Mouse (Mus musculus): ENCODE results near the gene Kmt2d. TPM values are rescaled to one million over a fixed set of nuclear protein-coding genes. Genes with fewer than 3 reads are reported as not detected.
A peak's percentile ranks its signal among the peaks of the same experiment; 100 is the strongest.
"Not testable (repeated sequence)": the region's sequence is repeated elsewhere in the genome, so short reads cannot be mapped to it uniquely, and the experiment has no call there.

Gene Kmt2d
- total RNA-seq (2022) = 10 to 100 TPM; 77.8 to 96.0 (median 89.6) TPM

GRCm38 (mm10) chr15:98871070-98871915, at the start of gene Kmt2d:
TSS of gene Kmt2d (minus strand) at chr15:98871204.
- no peak for DNase-seq (ENCODE audit: low spot score in 2 of 2)

GRCm38 (mm10) chr15:98918499-98918895, 47.5 kb upstream of the Kmt2d start:
- DNase-seq (ENCODE audit: low spot score in 2 of 2) = not testable (repeated sequence)

GRCm38 (mm10) chr15:98917538-98918498, 46.8 kb upstream of the Kmt2d start, which contains the start of gene Lmbr1l:
TSS of gene Lmbr1l (minus strand) at chr15:98918231.
- DNase-seq (ENCODE audit: low spot score in 2 of 2) = peak; percentile 99

GRCm38 (mm10) chr15:98917091-98917490, 46.1 kb upstream of the Kmt2d start:
- no peak for DNase-seq (ENCODE audit: low spot score in 2 of 2)

GRCm38 (mm10) chr15:98916016-98916415, 45.0 kb upstream of the Kmt2d start:
- DNase-seq (ENCODE audit: low spot score in 2 of 2) = no peak

GRCm38 (mm10) chr15:98914903-98915302, 43.9 kb upstream of the Kmt2d start:
- DNase-seq (ENCODE audit: low spot score in 2 of 2) = no peak

- DNase-seq (ENCODE audit: low spot score in 2 of 2) = no peak
Observed at GRCm38 (mm10) chr15:98904692-98905091, 33.7 kb upstream of the Kmt2d start.

- no peak for DNase-seq (ENCODE audit: low spot score in 2 of 2)
Observed at GRCm38 (mm10) chr15:98902600-98902999, 31.6 kb upstream of the Kmt2d start.

GRCm38 (mm10) chr15:98901530-98901929, 30.5 kb upstream of the Kmt2d start:
- DNase-seq (ENCODE audit: low spot score in 2 of 2) = no peak

- no peak for DNase-seq (ENCODE audit: low spot score in 2 of 2)
Observed at GRCm38 (mm10) chr15:98897928-98898800, 27.2 kb upstream of the Kmt2d start, which contains the start of gene Dhh. TSS of gene Dhh (minus strand) at chr15:98898540.

- no peak for DNase-seq (ENCODE audit: low spot score in 2 of 2)
Observed at GRCm38 (mm10) chr15:98897495-98897894, 26.5 kb upstream of the Kmt2d start.

- DNase-seq (ENCODE audit: low spot score in 2 of 2) = no peak
Observed at GRCm38 (mm10) chr15:98895635-98896589, 24.9 kb upstream of the Kmt2d start.

- no peak for DNase-seq (ENCODE audit: low spot score in 2 of 2)
Observed at GRCm38 (mm10) chr15:98894746-98895634, 24.0 kb upstream of the Kmt2d start.

GRCm38 (mm10) chr15:98893940-98894745, 23.1 kb upstream of the Kmt2d start, which contains the start of gene Rhebl1:
TSS of gene Rhebl1 (minus strand) at chr15:98894540.
- DNase-seq (ENCODE audit: low spot score in 2 of 2) = no peak

GRCm38 (mm10) chr15:98893036-98893435, 22.0 kb upstream of the Kmt2d start:
- no peak for DNase-seq (ENCODE audit: low spot score in 2 of 2)

GRCm38 (mm10) chr15:98891907-98892606, 21.1 kb upstream of the Kmt2d start:
- peak; percentile 56 to 67 for DNase-seq (ENCODE audit: low spot score in 2 of 2)

- no peak for DNase-seq (ENCODE audit: low spot score in 2 of 2)
Observed at GRCm38 (mm10) chr15:98891198-98891742, 20.3 kb upstream of the Kmt2d start.
